Mouse (Mus musculus) hindbrain, embryonic 10.5 days (tissue): ENCODE measurements around the gene Olfr279. TPM values are rescaled to one million over a fixed set of nuclear protein-coding genes. Genes with fewer than 3 reads are reported as not detected.
"Not testable (repeated sequence)": the region's sequence is repeated elsewhere in the genome, so short reads cannot be mapped to it uniquely, and the experiment has no call there.

Experiments
- DNase-seq: peaks from one replicate; pipeline ENCODE4 v3.0.0-alpha.2; 2017; ENCODE audit warnings: low spot score
- H3K27ac ChIP-seq: fragments of 300-500 bp; sonication (generic); 2 replicates; pipeline ENCODE4 v1.5.1; 2016; ENCODE audit warnings: mild to moderate bottlenecking, moderate library complexity
- H3K27me3 ChIP-seq: fragments of 300-500 bp; sonication (generic); 2 replicates; pipeline ENCODE4 v1.6.1; 2016; ENCODE audit warnings: mild to moderate bottlenecking; ENCODE audit not compliant: poor library complexity, insufficient read depth, severe bottlenecking
- H3K36me3 ChIP-seq: fragments of 300-500 bp; sonication (generic); 2 replicates; pipeline ENCODE4 v1.6.1; 2016; ENCODE audit warnings: mild to moderate bottlenecking, moderate library complexity
- H3K4me1 ChIP-seq: fragments of 300-500 bp; sonication (generic); replicated peaks from 2 replicates; pipeline ENCODE4 v1.6.1; 2016; ENCODE audit warnings: mild to moderate bottlenecking
- H3K4me3 ChIP-seq: fragments of 300-500 bp; sonication (generic); 2 replicates; pipeline ENCODE4 v1.5.1; 2016; ENCODE audit warnings: mild to moderate bottlenecking, moderate library complexity
- H3K9me3 ChIP-seq: fragments of 300-500 bp; sonication (generic); 2 replicates; pipeline ENCODE4 v1.6.1; 2016; ENCODE audit warnings: mild to moderate bottlenecking, moderate library complexity
- WGBS: fragments of 180-500 bp; shearing (Covaris S2); methylation state at CpG from one replicate; pipeline ENCODE4 v1.1.7; 2016; 5-methylcytosine and 5-hydroxymethylcytosine counted together
- polyA plus RNA-seq: library from polyadenylated mRNA; unstranded; fragments of >200 nt; fragmentation: Nextera tagmentation; extraction: Ambion mirVana; gene quantifications from 2 replicates; pipeline ENCODE4 v1.2.1, GENCODE M21; 2016

Olfr279 gene
- polyA plus RNA-seq, 1 experiment from 2014 or later: not detected

GRCm38 (mm10) chr15:98514146-98514545 lies 21.9 kb downstream of the Olfr279 start:
- H3K4me1 ChIP-seq: peaks cover 24% of the 10 kb centered on the region
- peaks cover 30% of the 10 kb centered on the region for H3K36me3 ChIP-seq
- DNase-seq: no peak
- WGBS: 84% methylated on average over 8 of the region's 8 CpGs
- H3K27me3 ChIP-seq: no peaks in the 10 kb centered on the region
- H3K9me3 ChIP-seq: no peaks in the 10 kb centered on the region
- no peak overlapping the region for H3K27ac ChIP-seq
- no peak overlapping the region for H3K4me3 ChIP-seq

- peaks cover 36% of the 10 kb centered on the region for H3K36me3 ChIP-seq
- not testable (repeated sequence) for DNase-seq
- peaks cover 24% of the 10 kb centered on the region for H3K4me1 ChIP-seq
Measured at GRCm38 (mm10) chr15:98514845-98515244, 22.6 kb downstream of the Olfr279 start.

GRCm38 (mm10) chr15:98517380-98518355 lies 25.5 kb downstream of the Olfr279 start:
- DNase-seq: peak; percentile 50
- H3K36me3 ChIP-seq: peaks cover 64% of the 10 kb centered on the region
- no peaks in the 10 kb centered on the region for H3K27me3 ChIP-seq
- no peak overlapping the region for H3K27ac ChIP-seq
- 76% methylated on average over 16 of the region's 16 CpGs for WGBS
- H3K9me3 ChIP-seq: no peaks in the 10 kb centered on the region
- H3K4me1 ChIP-seq: peaks cover 11% of the 10 kb centered on the region
- no peak overlapping the region for H3K4me3 ChIP-seq

More at GRCm38 (mm10) chr15:98514845-98515244, 22.6 kb downstream of the Olfr279 start:
- H3K27me3 ChIP-seq, H3K4me3 ChIP-seq, H3K27ac ChIP-seq, H3K9me3 ChIP-seq: not testable (repeated sequence)
- 80% methylated on average over 2 of the region's 2 CpGs for WGBS

- peaks cover 92% of the 10 kb centered on the region for H3K36me3 ChIP-seq
- 94% methylated on average over 3 of the region's 3 CpGs for WGBS
- no peak for DNase-seq
- no peaks in the 10 kb centered on the region for H3K4me1 ChIP-seq
- no peak overlapping the region for H3K4me3 ChIP-seq
- no peaks in the 10 kb centered on the region for H3K9me3 ChIP-seq
- H3K27me3 ChIP-seq: no peaks in the 10 kb centered on the region
- no peak overlapping the region for H3K27ac ChIP-seq
Measured at GRCm38 (mm10) chr15:98521245-98521644, 29.0 kb downstream of the Olfr279 start.

GRCm38 (mm10) chr15:98526057-98526456 lies 33.9 kb downstream of the Olfr279 start:
- no peak overlapping the region for H3K27ac ChIP-seq
- 87% methylated on average over 5 of the region's 5 CpGs for WGBS
- peaks cover 100% of the 10 kb centered on the region for H3K36me3 ChIP-seq
- no peaks in the 10 kb centered on the region for H3K4me1 ChIP-seq
- H3K27me3 ChIP-seq: no peaks in the 10 kb centered on the region
- no peaks in the 10 kb centered on the region for H3K9me3 ChIP-seq
- no peak for DNase-seq
- no peak overlapping the region for H3K4me3 ChIP-seq

GRCm38 (mm10) chr15:98527056-98527771 lies 35.0 kb downstream of the Olfr279 start:
- Histone ChIP-seq H3K4me1 (peaks cover 5% of the 10 kb centered on the region), H3K36me3 (peaks cover 100% of the 10 kb centered on the region), H3K4me3 (no peak overlapping the region), H3K9me3 (no peaks in the 10 kb centered on the region), H3K27ac (no peak overlapping the region), H3K27me3 (no peaks in the 10 kb centered on the region)
- WGBS: 92% methylated on average over 5 of the region's 5 CpGs
- no peak for DNase-seq

GRCm38 (mm10) chr15:98528066-98528563 lies 35.9 kb downstream of the Olfr279 start:
- H3K4me1 ChIP-seq: peaks cover 13% of the 10 kb centered on the region
- no peak for DNase-seq
- no peaks in the 10 kb centered on the region for H3K9me3 ChIP-seq
- peaks cover 94% of the 10 kb centered on the region for H3K36me3 ChIP-seq
- no peak overlapping the region for H3K27ac ChIP-seq
- H3K4me3 ChIP-seq: no peak overlapping the region
- H3K27me3 ChIP-seq: no peaks in the 10 kb centered on the region
- WGBS: 90% methylated on average over 5 of the region's 5 CpGs

- peak overlapping the region; percentile 84 for H3K4me3 ChIP-seq
- H3K9me3 ChIP-seq: no peaks in the 10 kb centered on the region
- peaks cover 13% of the 10 kb centered on the region for H3K4me1 ChIP-seq
- DNase-seq: no peak
- WGBS: 55% methylated on average over 5 of the region's 5 CpGs
- H3K27ac ChIP-seq: peak overlapping the region; percentile 100
- no peaks in the 10 kb centered on the region for H3K27me3 ChIP-seq
- peaks cover 56% of the 10 kb centered on the region for H3K36me3 ChIP-seq
Measured at GRCm38 (mm10) chr15:98532281-98532680, 40.1 kb downstream of the Olfr279 start.

GRCm38 (mm10) chr15:98533035-98533531 lies 40.9 kb downstream of the Olfr279 start:
- H3K27me3 ChIP-seq: no peaks in the 10 kb centered on the region
- DNase-seq: peak; percentile 29
- under 1% methylated on average over 18 of the region's 18 CpGs for WGBS

GRCm38 (mm10) chr15:98533881-98534627 lies 41.9 kb downstream of the Olfr279 start, which contains the start of gene Kansl2:
Gene Kansl2 (minus strand): TSS chr15:98534264.
- under 1% methylated on average over 69 of the region's 70 CpGs for WGBS
- H3K4me1 ChIP-seq: peaks cover 13% of the 10 kb centered on the region

More at GRCm38 (mm10) chr15:98533035-98533531, 40.9 kb downstream of the Olfr279 start:
- H3K4me1 ChIP-seq: peaks cover 13% of the 10 kb centered on the region
- H3K9me3 ChIP-seq: no peaks in the 10 kb centered on the region
- H3K4me3 ChIP-seq: peak overlapping the region; percentile 84
- peak overlapping the region; percentile 100 for H3K27ac ChIP-seq
- H3K36me3 ChIP-seq: peaks cover 55% of the 10 kb centered on the region

GRCm38 (mm10) chr15:98535921-98536320 lies 43.7 kb downstream of the Olfr279 start:
- WGBS: 92% methylated on average over 4 of the region's 4 CpGs
- H3K4me3 ChIP-seq: no peak overlapping the region
- H3K27ac ChIP-seq: no peak overlapping the region

More at GRCm38 (mm10) chr15:98533881-98534627, 41.9 kb downstream of the Olfr279 start, which contains the start of gene Kansl2:
- Histone ChIP-seq H3K27ac (peak within 1 kb of the TSS; percentile 100), H3K36me3 (peaks cover 55% of the 10 kb centered on the region), H3K27me3 (no peaks in the 10 kb centered on the region), H3K4me3 (peak within 1 kb of the TSS; percentile 84), H3K9me3 (no peaks in the 10 kb centered on the region)
- peak; percentile 99 for DNase-seq

More at GRCm38 (mm10) chr15:98535921-98536320, 43.7 kb downstream of the Olfr279 start:
- Histone ChIP-seq H3K9me3 (no peaks in the 10 kb centered on the region), H3K27me3 (no peaks in the 10 kb centered on the region), H3K36me3 (peaks cover 55% of the 10 kb centered on the region), H3K4me1 (peaks cover 13% of the 10 kb centered on the region)
- no peak for DNase-seq
